Mouse (Mus musculus) intestine, postnatal 0 days (tissue): ENCODE measurements at regions not wholly inside any gene's neighbourhood (a gene's known extent, or its start where the extent isn't known, plus 50 kb on each side); places are given as distances from the start of the nearest gene placed in this dataset.

Experiments used
- ATAC-seq: fragments of 200-750 bp; cut with Nextera tagmentation; 2 replicates; pipeline ENCODE4 v1.8.0; 2017; ENCODE audit warnings: mild to moderate bottlenecking, moderate TSS enrichment, moderate library complexity
- H3K27ac ChIP-seq: fragments of 300-500 bp; sonication (generic); 2 replicates; pipeline ENCODE4 v1.5.1; 2014; ENCODE audit warnings: mild to moderate bottlenecking, low read depth, low read length, moderate library complexity
- H3K27me3 ChIP-seq: fragments of 300-500 bp; sonication (generic); replicated peaks from 2 replicates; pipeline ENCODE4 v1.6.1; 2014; ENCODE audit warnings: low read length, mixed read lengths; ENCODE audit not compliant: control insufficient read depth, insufficient read depth
- H3K36me3 ChIP-seq: fragments of 300-500 bp; sonication (generic); 2 replicates; pipeline ENCODE4 v1.6.1; 2014; ENCODE audit warnings: mild to moderate bottlenecking, moderate library complexity; ENCODE audit not compliant: control insufficient read depth, insufficient read depth
- H3K4me1 ChIP-seq: fragments of 300-500 bp; sonication (generic); replicated peaks from 2 replicates; pipeline ENCODE4 v1.6.1; 2014; ENCODE audit warnings: antibody characterized with exemption, low read length, mixed read lengths; ENCODE audit not compliant: control insufficient read depth, insufficient read depth
- H3K4me2 ChIP-seq: fragments of 300-500 bp; sonication (generic); replicated peaks from 2 replicates; pipeline ENCODE4 v1.6.1; 2014; ENCODE audit warnings: low read depth, mild to moderate bottlenecking, moderate library complexity
- H3K4me3 ChIP-seq: fragments of 300-500 bp; sonication (generic); 2 replicates; pipeline ENCODE4 v1.5.1; 2014; ENCODE audit warnings: low read depth, low read length
- H3K9ac ChIP-seq: fragments of 300-500 bp; sonication (generic); 2 replicates; pipeline ENCODE4 v1.6.1; 2014; ENCODE audit warnings: mild to moderate bottlenecking, low read depth, low read length
- H3K9me3 ChIP-seq: fragments of 300-500 bp; sonication (generic); 2 replicates; pipeline ENCODE4 v1.6.1; 2016; ENCODE audit warnings: mixed run types; ENCODE audit not compliant: control insufficient read depth
- CTCF ChIP-seq: sonication (generic); IDR thresholded peaks from 2 replicates; pipeline ENCODE4 v1.5.1; 2016; ENCODE audit warnings: low read depth, mild to moderate bottlenecking, control low read depth, antibody characterized with exemption, moderate library complexity
- WGBS: fragments of 180-500 bp; shearing (Covaris S2); extraction: QIAGEN DNeasy Blood & Tissue Kit; methylation state at CpG from one replicate; pipeline ENCODE4 v1.1.7; 2014; 5-methylcytosine and 5-hydroxymethylcytosine counted together

DNA sequence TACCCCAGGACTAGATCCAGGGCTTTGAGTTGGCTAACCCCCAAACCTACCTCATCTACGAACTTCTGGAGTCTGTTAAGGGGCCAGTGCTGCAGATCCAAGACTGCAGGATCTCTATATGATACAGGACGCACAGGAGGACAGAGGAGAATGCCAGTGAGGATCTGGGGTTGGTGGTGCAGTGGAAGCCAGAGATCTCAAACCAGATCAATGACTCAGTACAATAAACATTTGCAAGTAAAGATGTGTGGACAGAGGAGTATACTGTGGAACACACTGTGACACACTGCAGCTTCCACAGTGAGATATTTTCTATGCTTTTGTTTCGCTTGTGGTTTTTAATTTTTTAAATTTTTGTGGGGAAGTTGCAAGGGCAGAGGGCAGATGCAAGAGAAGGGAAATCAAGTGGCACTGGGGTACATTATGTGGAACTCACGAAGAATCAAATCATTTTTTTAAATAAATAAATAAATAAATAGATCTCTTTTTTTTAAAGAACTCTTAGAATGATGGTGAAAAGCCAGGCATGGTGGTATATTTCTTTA, 227.8 kb downstream of the Tm4sf1 start:
- no peaks in the 10 kb centered on the region for H3K9me3 ChIP-seq
- no peak overlapping the region for H3K4me3 ChIP-seq
- H3K9ac ChIP-seq: no peak overlapping the region
- no peak overlapping the region for H3K27ac ChIP-seq
- no peak for ATAC-seq
- no peaks in the 10 kb centered on the region for H3K27me3 ChIP-seq
- no peak for TF ChIP-seq CTCF
- no peak overlapping the region for H3K4me2 ChIP-seq
- no peaks in the 10 kb centered on the region for H3K4me1 ChIP-seq
- WGBS: 79% methylated on average over 4 of the region's 4 CpGs
- no peaks in the 10 kb centered on the region for H3K36me3 ChIP-seq

DNA sequence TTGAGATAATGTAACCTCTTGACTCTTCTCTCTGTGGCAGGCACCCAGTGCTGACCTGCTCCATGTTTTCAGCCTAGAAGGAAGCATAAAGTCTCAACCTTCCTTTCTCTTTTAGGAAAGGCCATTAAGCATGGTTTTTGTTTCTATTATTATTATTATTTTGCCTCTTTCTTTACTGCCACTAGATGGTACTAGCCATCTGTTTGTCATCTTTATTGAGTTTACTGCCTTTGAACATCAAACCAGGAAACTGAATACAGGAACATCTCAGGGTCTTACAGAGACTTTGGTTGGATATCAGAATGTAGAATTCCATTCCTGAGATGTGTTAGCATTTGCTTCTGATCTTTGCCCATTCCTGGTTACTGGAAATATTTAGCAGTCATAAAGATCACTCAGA, 268.8 kb downstream of the Tm4sf1 start:
- H3K4me3 ChIP-seq: no peak overlapping the region
- H3K9me3 ChIP-seq: no peaks in the 10 kb centered on the region
- no peaks in the 10 kb centered on the region for H3K27me3 ChIP-seq
- ATAC-seq: no peak
- no peaks in the 10 kb centered on the region for H3K36me3 ChIP-seq
- no peak; the same call in 1 of the 2 replicates for TF ChIP-seq CTCF
- H3K9ac ChIP-seq: no peak overlapping the region
- no peak overlapping the region for H3K27ac ChIP-seq
- H3K4me1 ChIP-seq: no peaks in the 10 kb centered on the region
- H3K4me2 ChIP-seq: no peak overlapping the region

GRCm38 (mm10) chr3:57018171-57018570, 283.6 kb downstream of the Tm4sf1 start:
- no peak overlapping the region for H3K4me2 ChIP-seq
- no peak overlapping the region for H3K27ac ChIP-seq
- no peaks in the 10 kb centered on the region for H3K27me3 ChIP-seq
- no peaks in the 10 kb centered on the region for H3K4me1 ChIP-seq
- no peaks in the 10 kb centered on the region for H3K9me3 ChIP-seq
- no peak overlapping the region for H3K4me3 ChIP-seq
- no peak for ATAC-seq
- H3K36me3 ChIP-seq: no peaks in the 10 kb centered on the region
- no peak overlapping the region for H3K9ac ChIP-seq
- no peak for TF ChIP-seq CTCF

GRCm38 (mm10) chr3:56981305-56981660, 320.5 kb downstream of the Tm4sf1 start:
- H3K27me3 ChIP-seq: no peaks in the 10 kb centered on the region
- no peaks in the 10 kb centered on the region for H3K9me3 ChIP-seq
- no peak for ATAC-seq
- no peak overlapping the region for H3K9ac ChIP-seq
- no peak overlapping the region for H3K4me2 ChIP-seq
- H3K4me1 ChIP-seq: no peaks in the 10 kb centered on the region
- TF ChIP-seq CTCF: no peak
- H3K4me3 ChIP-seq: no peak overlapping the region
- no peaks in the 10 kb centered on the region for H3K36me3 ChIP-seq
- no peak overlapping the region for H3K27ac ChIP-seq
- WGBS: 91% methylated on average over 2 of the region's 2 CpGs

GRCm38 (mm10) chr3:56980593-56981304, 321.0 kb downstream of the Tm4sf1 start:
- H3K9me3 ChIP-seq: no peaks in the 10 kb centered on the region
- WGBS: 81% methylated on average over 3 of the region's 3 CpGs
- no peaks in the 10 kb centered on the region for H3K36me3 ChIP-seq
- no peak for TF ChIP-seq CTCF
- H3K4me2 ChIP-seq: no peak overlapping the region
- H3K9ac ChIP-seq: no peak overlapping the region
- ATAC-seq: no peak
- no peaks in the 10 kb centered on the region for H3K4me1 ChIP-seq
- no peak overlapping the region for H3K4me3 ChIP-seq
- no peaks in the 10 kb centered on the region for H3K27me3 ChIP-seq
- H3K27ac ChIP-seq: no peak overlapping the region

DNA sequence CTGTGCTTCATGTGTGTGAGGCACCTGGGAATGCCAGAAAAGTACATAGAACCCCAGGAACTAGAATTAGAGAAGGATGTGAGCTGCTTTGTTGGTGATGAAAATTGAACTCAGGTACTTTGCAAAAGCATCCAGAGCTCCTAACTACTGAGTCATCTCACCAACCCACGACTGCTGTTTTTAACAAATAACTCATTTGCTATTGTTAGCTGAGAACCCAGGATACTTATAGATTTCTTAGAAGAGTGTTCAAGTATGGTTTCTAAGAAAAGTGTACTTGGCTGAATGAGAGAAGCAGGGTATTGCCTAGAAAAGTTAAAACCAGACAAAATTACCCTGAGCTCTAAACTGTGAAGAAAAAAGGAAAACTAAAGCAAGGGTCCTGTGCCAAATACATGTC, 335.8 kb downstream of the Tm4sf1 start:
- H3K4me3 ChIP-seq: no peak overlapping the region
- no peak overlapping the region for H3K9ac ChIP-seq
- no peak for TF ChIP-seq CTCF
- no peaks in the 10 kb centered on the region for H3K27me3 ChIP-seq
- no peak overlapping the region for H3K27ac ChIP-seq
- H3K9me3 ChIP-seq: no peaks in the 10 kb centered on the region
- ATAC-seq: no peak
- no peak overlapping the region for H3K4me2 ChIP-seq
- H3K36me3 ChIP-seq: no peaks in the 10 kb centered on the region
- no peaks in the 10 kb centered on the region for H3K4me1 ChIP-seq
- WGBS: 71% methylated on average over 1 of the region's 1 CpGs
